Mouse (Mus musculus): ENCODE data around the gene Zmat1. TPM values are rescaled to one million over a fixed set of nuclear protein-coding genes. Genes with fewer than 3 reads are reported as not detected.
"Not testable (repeated sequence)": the region's sequence is repeated elsewhere in the genome, so short reads cannot be mapped to it uniquely, and the experiment has no call there.

Gene Zmat1
- 10 to 100 TPM in 1 of 2 experiments, 1 to 10 TPM in 1; 9.5 to 10.7 TPM for total RNA-seq (2021)
- long read RNA-seq, experiment 1, transcript Zmat1-201 (7 exons, 3,501 nt) = major isoform, 7 of 12 reads
- long read RNA-seq, experiment 1, partial matches to known transcripts = 2 of 12 reads
- long read RNA-seq, experiment 1, other reads (novel, unspliced or antisense) = 3 of 12 reads
- long read RNA-seq, experiment 2, transcript Zmat1-201 (7 exons, 3,501 nt) = major isoform, 8 of 13 reads
- long read RNA-seq, experiment 2, partial matches to known transcripts = 0 of 13 reads
- long read RNA-seq, experiment 2, other reads (novel, unspliced or antisense) = 5 of 13 reads

DNA sequence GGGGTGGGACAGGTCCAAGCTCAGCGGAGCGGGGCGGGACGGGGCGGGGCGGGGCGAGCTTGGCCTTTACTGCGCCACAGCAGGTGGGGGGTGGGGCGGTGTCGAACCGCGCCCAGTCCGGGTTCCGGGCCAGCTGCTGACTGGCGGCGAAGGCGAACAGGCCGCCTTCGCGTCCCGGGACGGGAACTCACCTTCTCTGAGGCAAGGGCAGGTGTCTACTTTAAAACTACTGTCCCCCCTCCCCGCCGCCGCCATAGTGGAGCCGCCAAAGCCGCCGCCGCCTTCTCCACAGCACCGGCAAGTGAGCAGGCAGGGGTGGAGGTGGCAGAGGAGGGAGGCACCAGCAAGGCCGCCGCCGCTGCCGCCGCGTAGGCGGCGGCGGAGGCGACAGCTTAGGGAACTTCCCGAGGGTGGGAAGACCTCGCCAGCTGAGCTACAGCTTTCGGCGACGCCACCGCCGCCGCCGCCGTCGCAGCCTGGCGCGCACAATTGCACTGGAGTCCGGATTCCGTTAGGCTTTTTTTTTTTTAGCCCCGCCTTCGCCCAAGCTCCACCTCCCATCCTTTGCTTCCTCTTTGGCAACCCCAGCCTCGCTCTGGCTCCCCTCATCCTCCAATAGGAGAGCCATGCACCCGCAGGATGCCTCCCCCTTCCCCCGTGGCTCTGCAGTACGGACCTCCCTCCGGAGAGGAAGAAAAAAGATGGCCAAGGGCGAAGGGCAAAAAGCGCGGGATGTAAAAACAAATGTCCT is at the start of gene Zmat1:
Zmat1 (minus strand) TSS at position 490 of the 751 bp plus-strand sequence.
- intact Hi-C loops (cut with DNase I) = no loop called here
- DNase-seq (ENCODE audit: extremely low spot score in 1 of 2, low spot score in 2 of 2) = peak; percentile 74 to 87
- H3K4me3 ChIP-seq = peak within 1 kb of the TSS; percentile 53
- peak within 1 kb of the TSS; percentile 95 for H3K27ac ChIP-seq
- no peak for TF ChIP-seq CTCF (IDR thresholded peaks at IDR 0.05)

DNA sequence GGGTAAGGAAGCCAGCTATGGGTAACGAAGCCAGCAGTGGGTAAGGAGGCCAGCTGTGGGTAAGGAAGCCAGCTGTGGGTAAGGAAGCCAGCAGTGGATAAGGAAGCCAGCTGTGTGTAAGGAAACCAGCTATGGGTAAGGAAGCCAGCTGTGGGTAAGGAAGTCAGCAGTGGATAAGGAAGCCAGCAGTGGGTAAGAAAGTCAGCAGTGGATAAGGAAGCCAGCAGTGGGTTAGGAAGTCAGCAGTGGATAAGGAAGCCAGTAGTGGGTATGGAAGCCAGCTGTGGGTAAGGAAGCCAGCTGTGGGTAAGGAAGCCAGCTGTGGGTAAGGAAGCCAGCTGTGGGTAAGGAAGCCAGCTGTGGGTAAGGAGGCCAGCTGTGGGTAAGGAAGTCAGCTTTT is 44.9 kb upstream of the Zmat1 start:
- H3K27ac ChIP-seq; DNase-seq (ENCODE audit: extremely low spot score in 1 of 2, low spot score in 2 of 2); intact Hi-C loops (cut with DNase I); H3K4me3 ChIP-seq: not testable (repeated sequence)

DNA sequence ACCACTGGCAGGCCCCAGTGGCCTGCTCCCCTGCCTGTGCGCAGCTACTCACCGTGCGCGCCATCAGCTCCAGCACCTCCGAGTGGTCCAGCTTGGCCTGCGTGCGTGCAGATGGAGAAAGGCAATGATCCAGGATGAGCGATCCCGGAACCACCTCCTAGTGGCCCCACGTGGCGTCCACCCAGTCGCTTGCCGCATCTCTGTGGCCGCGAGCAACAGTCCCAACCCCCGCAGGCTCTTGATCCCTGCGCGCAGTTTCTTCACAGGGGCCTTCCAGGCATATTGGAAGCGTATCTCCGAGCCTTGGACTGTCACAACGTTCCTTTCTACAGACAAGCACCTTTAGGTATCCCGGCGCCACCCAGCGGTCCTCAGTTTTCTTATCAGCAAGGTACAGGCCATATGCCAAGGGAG is 27.0 kb upstream of the Zmat1 start:
- peak overlapping the region; percentile 47 for H3K4me3 ChIP-seq
- H3K27ac ChIP-seq = peak overlapping the region; percentile 24; the same call in 1 of the 2 replicates
- DNase-seq (ENCODE audit: extremely low spot score in 1 of 2, low spot score in 2 of 2) = peak; percentile 27 to 33
- peak; percentile 19 for TF ChIP-seq CTCF (IDR thresholded peaks at IDR 0.05)
- intact Hi-C loops (cut with DNase I) = loop anchor here (5.0 kb wide), 1 partner anchor 46 kb away; no protein-coding TSS in a partner anchor

GRCm38 (mm10) chrX:135025135-135025534 is 16.1 kb upstream of the Zmat1 start:
- DNase-seq (ENCODE audit: extremely low spot score in 1 of 2, low spot score in 2 of 2) = no peak
- intact Hi-C loops (cut with DNase I) = no loop called here
- Histone ChIP-seq H3K27ac (no peak overlapping the region), H3K4me3 (no peak overlapping the region)
- no peak for TF ChIP-seq CTCF (IDR thresholded peaks at IDR 0.05)

DNA sequence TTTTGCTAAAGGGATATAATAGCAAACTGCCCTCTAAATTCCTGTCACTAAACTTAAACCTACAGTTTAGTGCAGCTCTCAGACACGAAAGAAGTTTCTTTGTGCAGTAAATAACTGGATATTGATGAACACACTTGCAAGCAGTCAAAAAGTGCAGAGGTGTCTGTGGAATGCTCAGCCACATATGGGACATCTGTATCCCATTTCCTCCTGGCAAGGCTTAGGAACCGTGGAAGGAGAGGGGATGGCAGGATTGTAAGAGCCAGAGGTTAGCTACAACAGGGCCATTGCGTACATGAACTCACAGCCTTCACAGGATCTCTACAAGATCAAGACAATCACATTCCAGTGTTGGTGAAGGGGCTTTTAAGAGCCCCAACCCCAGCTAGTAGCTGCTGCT is 2.4 kb upstream of the Zmat1 start:
- intact Hi-C loops (cut with DNase I) = no loop called here
- Histone ChIP-seq H3K27ac (no peak overlapping the region), H3K4me3 (no peak overlapping the region)
- no peak for TF ChIP-seq CTCF (IDR thresholded peaks at IDR 0.05)
- no peak for DNase-seq (ENCODE audit: extremely low spot score in 1 of 2, low spot score in 2 of 2)

DNA sequence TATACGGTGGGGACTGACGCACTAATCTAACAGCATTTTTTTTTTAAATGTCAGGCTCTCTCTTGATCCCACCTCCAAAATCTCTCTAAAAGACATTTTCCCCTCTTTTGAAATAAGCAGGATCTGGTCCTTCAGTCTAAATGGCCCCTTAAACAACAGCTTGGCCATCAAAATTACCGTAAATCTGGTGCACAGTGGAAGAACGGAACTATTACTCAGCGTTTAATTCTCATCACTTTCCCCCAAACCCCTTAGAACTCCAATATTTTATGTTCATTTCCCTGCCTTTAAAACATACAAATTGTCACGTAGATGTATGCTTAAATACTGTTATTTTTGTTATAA is 434 bp upstream of the Zmat1 start:
- peak overlapping the region; percentile 85 for H3K27ac ChIP-seq
- intact Hi-C loops (cut with DNase I) = no loop called here
- no peak for DNase-seq (ENCODE audit: extremely low spot score in 1 of 2, low spot score in 2 of 2)
- H3K4me3 ChIP-seq = peak overlapping the region; percentile 53
- TF ChIP-seq CTCF (IDR thresholded peaks at IDR 0.05) = no peak

DNA sequence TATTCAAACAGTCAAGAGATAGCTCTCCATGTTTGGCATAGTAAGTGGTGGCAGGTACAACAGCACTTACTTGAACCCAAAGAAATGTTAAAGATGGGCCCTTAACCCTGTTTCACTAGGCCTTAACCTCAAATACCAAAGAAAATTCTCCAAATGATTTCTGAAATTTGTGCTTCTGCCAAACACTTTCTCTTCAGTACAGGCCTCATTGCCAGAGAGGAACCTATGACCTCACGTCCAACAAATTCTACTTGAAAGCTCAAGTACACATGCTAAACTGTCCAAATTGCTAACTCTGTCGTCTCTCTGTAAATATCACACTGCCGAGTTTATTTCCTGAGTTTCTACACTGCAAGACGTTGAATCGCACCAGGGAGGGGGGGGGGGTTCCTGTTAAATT is 988 bp downstream of the Zmat1 start:
- Histone ChIP-seq H3K4me3 (peak overlapping the region; percentile 28), H3K27ac (peak overlapping the region; percentile 50; the same call in 1 of the 2 replicates)
- intact Hi-C loops (cut with DNase I) = no loop called here
- TF ChIP-seq CTCF (IDR thresholded peaks at IDR 0.05) = no peak
- DNase-seq (ENCODE audit: extremely low spot score in 1 of 2, low spot score in 2 of 2) = no peak

GRCm38 (mm10) chrX:134964546-134964945 is 44.5 kb downstream of the Zmat1 start, which contains the start of gene Nxf2:
TSS of gene Nxf2 (minus strand) at chrX:134964754.
- no peak within 1 kb of the TSS for H3K27ac ChIP-seq
- no peak for DNase-seq (ENCODE audit: extremely low spot score in 1 of 2, low spot score in 2 of 2)
- 0 out of 2 replicates have a peak within 1 kb of the TSS, but pooled peaks have one; percentile 14 for H3K4me3 ChIP-seq
- TF ChIP-seq CTCF (IDR thresholded peaks at IDR 0.05) = no peak
- intact Hi-C loops (cut with DNase I) = no loop called here

GRCm38 (mm10) chrX:134963305-134964094 is 45.5 kb downstream of the Zmat1 start:
- Histone ChIP-seq H3K4me3 (peak overlapping the region; percentile 14; the same call in 1 of the 2 replicates), H3K27ac (no peak overlapping the region)
- peak; percentile 21 to 46 for DNase-seq (ENCODE audit: extremely low spot score in 1 of 2, low spot score in 2 of 2)
- no peak for TF ChIP-seq CTCF (IDR thresholded peaks at IDR 0.05)
- intact Hi-C loops (cut with DNase I) = no loop called here

- DNase-seq (ENCODE audit: extremely low spot score in 1 of 2, low spot score in 2 of 2) = peak; percentile 11 to 28
- intact Hi-C loops (cut with DNase I) = loop anchor here (5.0 kb wide), 1 partner anchor 323 kb away; no protein-coding TSS in a partner anchor
- no peak overlapping the region for H3K27ac ChIP-seq
- TF ChIP-seq CTCF (IDR thresholded peaks at IDR 0.05) = peak; percentile 87
- no peak overlapping the region for H3K4me3 ChIP-seq
These were observed 78.6 kb downstream of the Zmat1 start for GRCm38 (mm10) chrX:134930361-134930760.

DNA sequence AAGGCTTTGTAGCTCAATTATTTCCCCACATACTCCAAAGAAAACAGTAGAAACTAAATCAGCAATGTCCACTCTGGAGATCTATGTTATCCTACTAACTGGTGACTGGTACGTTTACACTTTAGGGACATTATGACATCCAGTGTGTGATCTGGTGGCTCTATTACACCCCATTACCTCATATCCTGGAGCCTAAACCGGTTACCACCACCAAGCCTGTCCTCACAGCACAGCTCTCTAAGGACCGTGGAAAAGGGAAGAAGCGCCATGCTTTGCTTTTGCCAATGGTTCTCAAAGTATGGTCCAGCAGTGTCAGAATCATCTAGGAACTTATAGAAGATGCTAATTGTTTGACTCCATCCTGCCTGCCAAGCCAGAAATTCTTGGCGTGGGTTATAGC is 79.1 kb downstream of the Zmat1 start:
- TF ChIP-seq CTCF (IDR thresholded peaks at IDR 0.05) = no peak
- H3K27ac ChIP-seq = no peak overlapping the region
- no peak overlapping the region for H3K4me3 ChIP-seq
- no peak for DNase-seq (ENCODE audit: extremely low spot score in 1 of 2, low spot score in 2 of 2)
- intact Hi-C loops (cut with DNase I) = loop anchor here (5.0 kb wide), 1 partner anchor 323 kb away; no protein-coding TSS in a partner anchor
